Mouse (Mus musculus): ENCODE results near the gene Naaa.

DNA sequence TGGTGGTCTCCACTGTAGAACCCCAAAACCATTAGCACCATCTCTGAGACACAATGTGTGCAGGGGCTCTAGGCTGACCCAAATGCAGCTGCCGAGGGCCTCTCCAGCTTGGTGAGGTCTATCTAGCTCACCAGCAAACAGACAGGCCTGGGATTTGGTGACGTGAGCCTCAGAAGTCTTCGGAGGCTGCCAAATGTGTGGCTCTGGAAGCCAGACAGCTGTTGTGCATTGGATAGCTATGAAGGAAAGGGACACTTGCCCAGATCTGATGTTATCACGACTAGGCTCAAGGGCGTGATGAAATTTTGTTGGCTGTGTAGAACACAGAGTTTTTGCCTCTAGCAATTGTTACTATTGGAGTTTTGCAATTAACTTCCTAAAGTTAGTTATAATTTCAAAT is 45.3 kb upstream of the Naaa start:
- TF ChIP-seq POLR2A (IDR thresholded peaks at IDR 0.05; ENCODE audit: low read depth, low read length) (no peak), CTCF (conservative IDR thresholded peaks at IDR 0.05; ENCODE audit: insufficient read depth, insufficient read length, low read depth, low read length) (no peak)
